Mouse (Mus musculus) layer of hippocampus, adult 9-11 months (tissue): ENCODE results near the gene Agap1.

Source experiments
- DNase-seq: peaks from one replicate; pipeline ENCODE4 v3.0.0; 2022

Gene Agap1

GRCm38 (mm10) chr1:89547525-89548504 is 93.2 kb downstream of the Agap1 start:
- DNase-seq: no peak

GRCm38 (mm10) chr1:89550061-89550869 is 95.7 kb downstream of the Agap1 start:
- peak; percentile 65 for DNase-seq

GRCm38 (mm10) chr1:89552470-89552869 is 97.9 kb downstream of the Agap1 start:
- no peak for DNase-seq

GRCm38 (mm10) chr1:89553791-89554190 is 99.2 kb downstream of the Agap1 start:
- no peak for DNase-seq

- DNase-seq: no peak
Observed at GRCm38 (mm10) chr1:89554969-89555856, 100.6 kb downstream of the Agap1 start.

- DNase-seq: no peak
Observed at GRCm38 (mm10) chr1:89556006-89556405, 101.4 kb downstream of the Agap1 start.

GRCm38 (mm10) chr1:89557401-89557800 is 102.8 kb downstream of the Agap1 start:
- no peak for DNase-seq

GRCm38 (mm10) chr1:89558080-89558479 is 103.5 kb downstream of the Agap1 start:
- no peak for DNase-seq

GRCm38 (mm10) chr1:89563399-89563798 is 108.8 kb downstream of the Agap1 start:
- DNase-seq: no peak

- no peak for DNase-seq
Observed at GRCm38 (mm10) chr1:89566578-89567488, 112.2 kb downstream of the Agap1 start.

GRCm38 (mm10) chr1:89568546-89569405 is 114.2 kb downstream of the Agap1 start:
- no peak for DNase-seq

GRCm38 (mm10) chr1:89570522-89571299 is 116.1 kb downstream of the Agap1 start:
- no peak for DNase-seq

- no peak for DNase-seq
Observed at GRCm38 (mm10) chr1:89573486-89573885, 118.9 kb downstream of the Agap1 start.

- no peak for DNase-seq
Observed at GRCm38 (mm10) chr1:89574941-89575890, 120.6 kb downstream of the Agap1 start.

- DNase-seq: no peak
Observed at GRCm38 (mm10) chr1:89576174-89576890, 121.7 kb downstream of the Agap1 start.

GRCm38 (mm10) chr1:89576985-89577384 is 122.4 kb downstream of the Agap1 start:
- DNase-seq: peak; percentile 67
